Mouse (Mus musculus): ENCODE data around the gene Gna15. TPM values are rescaled to one million over a fixed set of nuclear protein-coding genes. Genes with fewer than 3 reads are reported as not detected.

Gene Gna15
- polyA plus RNA-seq, 1 experiment from 2014 or later: 4.6 TPM

DNA sequence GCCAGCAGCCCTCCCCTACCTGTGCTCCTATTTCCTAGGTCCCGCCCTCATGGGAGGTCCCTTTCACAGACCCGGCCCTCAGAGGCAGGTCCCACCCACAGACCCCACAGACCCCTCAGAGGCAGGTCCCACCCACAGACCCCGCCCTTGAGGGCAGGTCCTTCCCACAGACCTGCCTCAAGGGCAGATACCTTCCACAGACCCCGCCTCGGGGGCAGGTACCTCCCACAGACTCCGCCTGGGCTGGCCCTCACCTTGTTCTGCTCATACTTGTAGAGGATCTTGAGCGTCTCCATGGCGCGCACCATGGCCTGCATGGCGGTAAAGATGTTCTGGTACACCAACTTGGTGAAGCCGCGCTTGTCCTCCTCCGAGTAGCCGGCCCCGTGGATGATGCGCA, 10.8 kb upstream of the Gna15 start:
- no peaks in the 10 kb centered on the region for H3K27me3 ChIP-seq (replicated peaks; ENCODE audit: insufficient read depth, low read length)
- H3K4me1 ChIP-seq (ENCODE audit: insufficient read depth, low read depth, low read length): no peaks in the 10 kb centered on the region
- no peak for DNase-seq (ENCODE audit: low spot score)
- no peaks in the 10 kb centered on the region for H3K9me3 ChIP-seq (ENCODE audit: low read length)
- ATAC-seq: peak; percentile 58
- 54% methylated on average over 15 of the region's 16 CpGs for WGBS
- H3K9ac ChIP-seq (replicated peaks; ENCODE audit: low read depth): no peak overlapping the region
- H3K27ac ChIP-seq (ENCODE audit: low read length): no peak overlapping the region
- no peak overlapping the region for H3K4me2 ChIP-seq (replicated peaks; ENCODE audit: low read depth, low read length)
- H3K4me3 ChIP-seq (ENCODE audit: low read depth, low read length): no peak overlapping the region
- TF ChIP-seq CTCF (IDR thresholded peaks at IDR 0.05): no peak
- TF ChIP-seq EP300 (IDR thresholded peaks at IDR 0.05): no peak
- peaks cover 9% of the 10 kb centered on the region; the same call in 1 of the 2 replicates for H3K36me3 ChIP-seq (ENCODE audit: insufficient read depth, low read length)

DNA sequence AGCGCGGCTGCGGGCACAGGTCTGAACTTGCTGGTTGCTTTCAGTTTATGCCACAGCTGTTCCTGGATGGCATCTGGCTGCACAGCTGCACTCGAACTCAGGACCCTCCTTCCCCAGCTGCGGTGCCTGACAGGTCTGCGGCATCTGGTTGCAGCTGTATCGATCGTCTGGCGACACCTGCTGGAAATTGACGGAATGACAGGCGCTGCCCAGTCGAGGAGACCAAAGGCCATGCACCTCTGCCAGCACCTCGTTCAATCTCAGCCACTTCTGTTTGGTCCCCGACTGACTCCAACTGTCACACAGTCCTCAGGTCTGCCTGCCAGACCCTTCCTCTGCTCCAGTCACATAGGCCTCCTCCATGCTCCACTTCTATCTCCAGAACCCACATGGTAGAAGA, 2.8 kb upstream of the Gna15 start:
- Histone ChIP-seq H3K4me3 (ENCODE audit: low read depth, low read length) (no peak overlapping the region), H3K27ac (ENCODE audit: low read length) (no peak overlapping the region), H3K4me1 (ENCODE audit: insufficient read depth, low read depth, low read length) (peaks cover 6% of the 10 kb centered on the region; the same call in 1 of the 2 replicates), H3K27me3 (replicated peaks; ENCODE audit: insufficient read depth, low read length) (no peaks in the 10 kb centered on the region), H3K9me3 (ENCODE audit: low read length) (no peaks in the 10 kb centered on the region), H3K9ac (replicated peaks; ENCODE audit: low read depth) (no peak overlapping the region), H3K36me3 (ENCODE audit: insufficient read depth, low read length) (peaks cover 20% of the 10 kb centered on the region), H3K4me2 (replicated peaks; ENCODE audit: low read depth, low read length) (no peak overlapping the region)
- WGBS: 11% methylated on average over 14 of the region's 14 CpGs
- DNase-seq (ENCODE audit: low spot score) (peak; percentile 63), ATAC-seq (peak; percentile 29; the same call in 1 of the 2 replicates)
- TF ChIP-seq CTCF (IDR thresholded peaks at IDR 0.05): peak; percentile 98
- no peak for TF ChIP-seq EP300 (IDR thresholded peaks at IDR 0.05)

DNA sequence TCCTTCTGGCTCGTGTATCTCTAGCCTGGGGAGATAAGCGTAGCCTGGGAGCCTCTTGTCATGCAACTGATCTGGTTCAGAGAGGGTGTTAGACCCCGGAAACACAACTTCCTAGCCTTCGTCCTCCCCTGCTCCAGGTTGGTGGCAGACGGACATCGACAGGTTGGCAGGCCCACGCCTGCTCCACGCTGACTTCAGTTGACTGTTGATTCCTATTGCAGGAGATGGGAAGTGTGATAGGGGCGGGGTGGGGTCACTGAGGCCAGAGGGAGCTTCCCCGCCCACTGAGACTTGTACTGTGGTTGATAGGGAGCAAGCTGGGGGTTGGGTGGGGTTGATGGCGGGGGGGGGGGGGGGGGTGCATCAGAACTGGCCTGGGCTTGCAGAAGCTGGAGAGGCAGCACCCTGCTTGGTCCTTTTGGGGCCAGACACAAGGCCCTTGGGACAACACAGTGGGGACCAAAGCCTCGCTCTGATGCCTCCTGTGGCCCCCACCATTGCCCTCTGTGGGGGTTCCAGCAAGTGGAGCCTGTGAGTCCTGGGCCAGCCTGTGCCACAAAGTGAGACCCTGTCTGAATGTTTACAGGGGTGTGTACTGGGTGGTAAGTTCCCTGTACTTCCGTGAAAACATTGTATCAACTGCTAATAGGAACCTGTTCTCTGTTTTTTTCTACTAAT, 1.1 kb upstream of the Gna15 start:
- ATAC-seq (peak; percentile 55), DNase-seq (ENCODE audit: low spot score) (no peak)
- Histone ChIP-seq H3K27me3 (replicated peaks; ENCODE audit: insufficient read depth, low read length) (no peaks in the 10 kb centered on the region), H3K4me1 (ENCODE audit: insufficient read depth, low read depth, low read length) (peaks cover 6% of the 10 kb centered on the region; the same call in 1 of the 2 replicates), H3K36me3 (ENCODE audit: insufficient read depth, low read length) (peaks cover 11% of the 10 kb centered on the region; the same call in 1 of the 2 replicates), H3K9me3 (ENCODE audit: low read length) (no peaks in the 10 kb centered on the region), H3K9ac (replicated peaks; ENCODE audit: low read depth) (no peak overlapping the region), H3K27ac (ENCODE audit: low read length) (no peak overlapping the region), H3K4me3 (ENCODE audit: low read depth, low read length) (no peak overlapping the region), H3K4me2 (replicated peaks; ENCODE audit: low read depth, low read length) (no peak overlapping the region)
- no peak for TF ChIP-seq CTCF (IDR thresholded peaks at IDR 0.05)
- TF ChIP-seq EP300 (IDR thresholded peaks at IDR 0.05): no peak
- 44% methylated on average over 12 of the region's 13 CpGs for WGBS

- peak overlapping the region; percentile 45 for H3K4me2 ChIP-seq (replicated peaks; ENCODE audit: low read depth, low read length)
- TF ChIP-seq EP300 (IDR thresholded peaks at IDR 0.05) (no peak), CTCF (IDR thresholded peaks at IDR 0.05) (no peak)
- ATAC-seq (peak; percentile 6; the same call in 1 of the 2 replicates), DNase-seq (ENCODE audit: low spot score) (no peak)
- H3K27ac ChIP-seq (ENCODE audit: low read length): peak overlapping the region; percentile 38; the same call in 1 of the 2 replicates
- H3K36me3 ChIP-seq (ENCODE audit: insufficient read depth, low read length): 0 out of 2 replicates have a peak, but pooled peaks cover under 1% of the 10 kb centered on the region
- no peaks in the 10 kb centered on the region for H3K27me3 ChIP-seq (replicated peaks; ENCODE audit: insufficient read depth, low read length)
- H3K9me3 ChIP-seq (ENCODE audit: low read length): no peaks in the 10 kb centered on the region
- peak overlapping the region; percentile 23; the same call in 1 of the 2 replicates for H3K9ac ChIP-seq (replicated peaks; ENCODE audit: low read depth)
- WGBS: 18% methylated on average over 19 of the region's 19 CpGs
- H3K4me1 ChIP-seq (ENCODE audit: insufficient read depth, low read depth, low read length): peaks cover 6% of the 10 kb centered on the region; the same call in 1 of the 2 replicates
- peak overlapping the region; percentile 14 for H3K4me3 ChIP-seq (ENCODE audit: low read depth, low read length)
Measured at GRCm38 (mm10) chr10:81523570-81523969, 455 bp downstream of the Gna15 start.

DNA sequence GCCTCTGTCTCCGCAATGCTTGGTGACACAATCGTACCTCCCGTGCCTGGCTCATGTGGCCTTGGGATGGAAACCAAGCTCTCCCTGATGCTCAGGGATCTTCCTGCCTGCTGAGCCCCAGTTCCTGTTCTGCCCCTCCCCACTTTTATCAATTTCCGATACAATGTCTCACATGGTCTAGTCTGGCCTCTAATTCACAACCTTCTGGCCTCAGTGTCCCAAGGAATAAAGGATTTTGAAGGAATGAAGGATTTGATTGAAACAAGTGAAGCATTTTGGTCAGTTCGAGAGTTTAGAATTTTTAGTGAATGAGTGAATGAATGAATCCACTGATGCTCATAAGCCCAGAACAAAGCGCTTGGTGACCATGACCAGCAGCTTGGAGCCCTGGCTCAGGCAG, 883 bp downstream of the Gna15 start:
- H3K36me3 ChIP-seq (ENCODE audit: insufficient read depth, low read length): no peaks in the 10 kb centered on the region
- H3K27ac ChIP-seq (ENCODE audit: low read length): no peak overlapping the region
- no peak for TF ChIP-seq EP300 (IDR thresholded peaks at IDR 0.05)
- no peak for TF ChIP-seq CTCF (IDR thresholded peaks at IDR 0.05)
- no peak overlapping the region for H3K9ac ChIP-seq (replicated peaks; ENCODE audit: low read depth)
- H3K4me2 ChIP-seq (replicated peaks; ENCODE audit: low read depth, low read length): no peak overlapping the region
- DNase-seq (ENCODE audit: low spot score): no peak
- no peaks in the 10 kb centered on the region for H3K9me3 ChIP-seq (ENCODE audit: low read length)
- peaks cover 6% of the 10 kb centered on the region; the same call in 1 of the 2 replicates for H3K4me1 ChIP-seq (ENCODE audit: insufficient read depth, low read depth, low read length)
- H3K4me3 ChIP-seq (ENCODE audit: low read depth, low read length): 0 out of 2 replicates have a peak overlapping the region, but pooled peaks have one; percentile 14
- no peak for ATAC-seq
- WGBS: 67% methylated on average over 6 of the region's 6 CpGs
- no peaks in the 10 kb centered on the region for H3K27me3 ChIP-seq (replicated peaks; ENCODE audit: insufficient read depth, low read length)

DNA sequence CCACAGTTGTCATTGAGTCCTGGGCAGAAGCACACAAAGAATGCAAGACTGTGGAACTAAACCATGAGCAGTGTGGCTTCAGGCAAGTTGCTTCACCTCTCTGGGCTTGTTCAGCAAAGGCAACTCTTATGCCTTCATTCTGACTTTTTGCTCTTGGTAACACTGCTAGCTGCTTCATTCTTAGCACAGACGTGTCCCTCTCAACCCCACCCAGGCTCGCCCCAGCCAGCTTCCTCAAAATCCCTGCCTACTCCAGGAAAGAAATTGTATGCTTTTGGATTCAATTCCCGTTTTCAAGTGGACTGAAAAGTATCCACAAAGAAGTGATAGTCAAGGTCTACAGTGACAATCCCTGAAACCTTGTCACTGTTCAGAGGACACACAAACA, 4.1 kb downstream of the Gna15 start:
- Histone ChIP-seq H3K9ac (replicated peaks; ENCODE audit: low read depth) (no peak overlapping the region), H3K4me2 (replicated peaks; ENCODE audit: low read depth, low read length) (no peak overlapping the region), H3K4me3 (ENCODE audit: low read depth, low read length) (no peak overlapping the region), H3K4me1 (ENCODE audit: insufficient read depth, low read depth, low read length) (peaks cover 6% of the 10 kb centered on the region; the same call in 1 of the 2 replicates), H3K36me3 (ENCODE audit: insufficient read depth, low read length) (no peaks in the 10 kb centered on the region), H3K27me3 (replicated peaks; ENCODE audit: insufficient read depth, low read length) (no peaks in the 10 kb centered on the region), H3K9me3 (ENCODE audit: low read length) (no peaks in the 10 kb centered on the region), H3K27ac (ENCODE audit: low read length) (no peak overlapping the region)
- DNase-seq (ENCODE audit: low spot score): no peak
- TF ChIP-seq CTCF (IDR thresholded peaks at IDR 0.05) (no peak), EP300 (IDR thresholded peaks at IDR 0.05) (no peak)
- ATAC-seq: no peak
- WGBS: 35% methylated on average over 3 of the region's 3 CpGs
